Mouse (Mus musculus) E14TG2a.4 (cell line): Measurements from ENCODE around the gene Ppfibp2.

Experiments
- CTCF ChIP-seq: conservative IDR thresholded peaks from 2 replicates; pipeline ENCODE4 v1.5.1; 2014; ENCODE audit warnings: low read length
- NANOG ChIP-seq: IDR thresholded peaks from 2 replicates; pipeline ENCODE4 v1.6.1; 2014; ENCODE audit warnings: borderline replicate concordance, low read length, mixed read lengths
- POU5F1 ChIP-seq: IDR thresholded peaks from 2 replicates; pipeline ENCODE4 v1.6.1; 2014; ENCODE audit warnings: low read length, borderline replicate concordance

DNA sequence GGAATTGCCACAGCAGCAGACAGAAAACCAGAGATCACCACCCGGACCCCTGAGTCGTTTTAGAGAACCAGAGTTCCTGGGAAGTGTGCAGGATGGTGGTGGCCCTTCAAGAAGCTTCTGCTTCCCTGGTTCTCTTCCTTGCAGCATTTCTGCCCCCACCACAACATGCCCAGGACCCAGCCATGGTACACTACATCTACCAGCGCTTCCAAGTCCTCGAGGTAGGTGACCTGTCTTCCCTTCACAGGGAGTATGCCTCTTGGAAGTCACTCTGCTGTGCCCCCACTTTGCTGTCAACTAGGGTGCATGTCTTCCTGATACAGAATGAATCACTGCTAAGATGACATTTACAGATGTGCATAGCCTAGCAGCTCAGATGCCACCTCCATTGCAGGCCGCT lies 27.3 kb upstream of the Ppfibp2 start:
- TF ChIP-seq CTCF (no peak), NANOG (no peak), POU5F1 (no peak)
